ENCODE assay signal across 12 mouse cellular contexts in genomic region chr2:165821671-165822070, GRCm38 (mm10).
"Had no signal": no experiment of that assay in that cellular context is flagged by ENCODE, and none has a peak within 500 bp of the region (broad histone marks: within the 10 kb centered on the region; RNA-seq: fewer than 3 reads in every experiment).

No protein-coding gene starts in this region.

- H3K9ac ChIP-seq: limb, embryonic 12.5 days; liver, embryonic 14.5 days; neural tube, embryonic 15.5 days had no signal

- ATAC-seq: intestine, embryonic 16.5 days; midbrain, embryonic 16.5 days had no signal

- H3K4me3 ChIP-seq: limb, embryonic 12.5 days; midbrain, embryonic 10.5 days; neural tube, embryonic 15.5 days had no signal

- H3K27me3 ChIP-seq: limb, embryonic 12.5 days; neural tube, embryonic 15.5 days had no signal

- H3K4me2 ChIP-seq: limb, embryonic 12.5 days; neural tube, embryonic 15.5 days had no signal

- H3K27ac ChIP-seq: kidney, postnatal 0 days; limb, embryonic 12.5 days; liver, embryonic 14.5 days; midbrain, embryonic 10.5 days had no signal

- H3K9me3 ChIP-seq: limb, embryonic 12.5 days; midbrain, embryonic 10.5 days; neural tube, embryonic 15.5 days had no signal

- DNase-seq: kidney, adult 8-10 months; kidney, postnatal 36 days; lung, adult 18-20 months; lung, postnatal 4 days; thymus, postnatal 4 days had no signal
